Mouse (Mus musculus) layer of hippocampus, adult 11-12 months (tissue): ENCODE measurements around the gene Clic6.
A peak's percentile ranks its signal among the peaks of the same experiment; 100 is the strongest.

Source experiments
- DNase-seq: peaks from one replicate; pipeline ENCODE4 v3.0.0; 2022; ENCODE audit warnings: low spot score

Clic6 gene

DNA sequence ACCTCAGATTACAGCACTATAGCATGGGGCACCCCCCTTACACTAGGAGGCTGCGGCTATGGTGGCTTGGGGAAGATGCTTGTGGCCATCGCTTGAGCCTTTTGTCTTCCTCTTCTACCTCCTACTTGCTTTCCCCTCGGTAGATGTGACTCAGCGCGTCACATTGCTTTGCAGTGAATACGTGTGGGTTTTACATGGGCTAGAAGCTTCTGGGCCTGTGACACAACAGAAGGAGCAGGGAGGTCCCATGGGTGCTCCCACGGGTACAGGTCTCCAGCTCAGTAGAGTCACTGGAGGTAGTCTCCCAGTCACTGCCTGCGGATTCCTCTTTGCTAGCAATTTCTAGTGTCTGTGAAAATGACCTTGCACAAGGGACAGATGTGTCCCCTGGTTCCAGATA lies 39.1 kb downstream of the Clic6 start:
- DNase-seq: no peak

DNA sequence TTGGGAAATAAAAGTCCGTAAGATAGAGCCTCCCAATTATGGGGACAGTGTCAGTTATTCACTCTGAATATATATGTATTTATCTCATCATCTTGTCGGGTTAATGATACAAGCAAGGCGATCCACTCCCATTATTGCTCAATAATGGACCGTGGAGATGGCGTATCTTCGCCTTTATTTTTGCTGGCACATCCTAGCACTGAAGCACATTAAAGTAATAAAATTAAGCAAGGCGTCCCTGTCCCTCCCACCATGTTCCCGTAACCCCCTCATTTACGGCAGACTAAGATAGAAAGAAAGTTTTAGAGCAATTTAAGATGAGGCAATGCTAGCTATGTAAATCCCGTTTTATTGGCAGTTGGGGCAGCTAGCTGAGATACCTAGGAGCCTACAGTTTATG lies 40.4 kb downstream of the Clic6 start:
- DNase-seq: no peak

- no peak for DNase-seq
Observed at GRCm38 (mm10) chr16:92535258-92535657, 49.7 kb downstream of the Clic6 start.

DNA sequence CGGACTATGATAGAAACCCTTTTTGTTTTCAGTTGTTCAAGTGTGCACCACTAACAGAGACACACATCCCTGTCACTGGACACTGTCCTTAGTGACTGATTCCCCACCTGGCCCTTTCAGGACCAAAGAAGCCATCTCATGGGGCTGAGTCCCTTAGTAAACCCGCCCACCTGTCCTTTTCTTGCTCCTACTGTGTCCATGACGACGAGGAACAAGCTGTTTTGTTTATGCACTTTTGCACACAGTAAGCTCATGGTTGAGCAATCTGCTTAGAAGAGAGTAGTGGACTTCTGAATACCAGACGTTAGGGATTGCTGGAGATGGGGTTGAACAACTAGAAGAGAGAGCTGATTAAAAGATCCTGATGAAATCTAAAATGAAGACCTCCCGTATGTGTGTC lies 52.8 kb downstream of the Clic6 start:
- no peak for DNase-seq

GRCm38 (mm10) chr16:92544264-92544663 lies 58.7 kb downstream of the Clic6 start:
- DNase-seq: peak; percentile 22

GRCm38 (mm10) chr16:92548651-92549050 lies 63.1 kb downstream of the Clic6 start:
- no peak for DNase-seq

DNA sequence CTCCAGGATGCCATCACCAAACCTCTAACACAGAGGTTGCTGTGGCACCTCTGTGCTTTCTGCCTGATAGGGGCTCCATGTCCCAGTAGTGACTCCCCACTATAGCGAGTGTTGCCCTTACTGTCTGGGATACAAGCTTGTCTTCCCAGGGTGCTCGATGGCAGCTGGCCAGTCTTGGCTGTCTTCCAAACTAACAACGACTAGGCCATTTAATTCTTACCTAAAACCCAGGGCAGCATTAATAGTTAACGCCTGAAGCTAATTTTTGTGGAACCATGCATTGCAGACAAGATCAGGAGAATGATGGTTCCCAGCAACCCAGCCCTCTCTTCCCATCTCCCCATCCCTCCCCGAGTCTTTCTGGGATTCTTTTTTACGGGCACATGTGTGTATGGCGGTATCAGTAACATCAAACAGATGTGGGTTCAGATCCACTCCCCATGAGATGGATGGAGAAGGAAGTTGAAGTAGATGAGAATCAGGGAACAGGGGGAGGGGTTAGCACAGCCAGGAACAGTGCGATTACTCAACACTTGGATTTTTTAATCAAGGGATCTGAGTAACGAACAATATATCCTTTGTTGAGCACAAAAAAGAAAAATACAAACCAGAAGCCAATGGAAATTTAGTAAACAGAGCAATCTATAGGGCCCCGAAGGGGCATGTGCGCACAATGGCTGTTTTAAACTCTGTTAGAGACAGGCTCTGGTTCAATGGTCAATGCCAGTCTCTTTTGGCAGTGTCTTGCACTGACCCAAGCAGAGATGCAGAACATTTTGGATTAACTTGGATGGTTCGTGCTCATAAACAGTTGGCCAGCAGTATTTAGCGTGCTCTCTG lies 66.0 kb downstream of the Clic6 start:
- DNase-seq: no peak

- DNase-seq: no peak
Observed at GRCm38 (mm10) chr16:92552106-92552382, 66.5 kb downstream of the Clic6 start.

- no peak for DNase-seq
Observed at GRCm38 (mm10) chr16:92552858-92553257, 67.3 kb downstream of the Clic6 start.

- DNase-seq: no peak
Observed at GRCm38 (mm10) chr16:92555051-92555450, 69.5 kb downstream of the Clic6 start.

- DNase-seq: peak; percentile 11
Observed at GRCm38 (mm10) chr16:92565291-92565690, 79.8 kb downstream of the Clic6 start.

DNA sequence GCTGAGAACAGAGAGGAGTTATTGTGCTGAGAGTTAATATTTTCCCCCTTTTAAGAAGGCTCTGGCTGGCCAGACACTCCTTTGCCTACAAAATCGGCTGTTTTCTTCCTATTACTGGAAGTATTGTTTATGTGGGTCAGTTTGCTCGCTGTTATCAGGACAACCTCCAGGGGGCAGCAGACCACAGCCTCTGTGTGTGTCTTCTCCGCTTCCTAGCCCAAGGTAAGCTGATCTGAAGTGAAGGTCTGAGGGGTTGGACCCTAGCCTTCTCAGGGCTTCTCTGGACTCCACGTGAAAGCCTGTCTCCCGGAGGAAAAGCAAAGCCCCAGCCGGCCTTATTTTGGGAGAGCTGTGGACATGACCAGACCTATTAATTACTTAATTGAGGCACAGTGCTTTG lies 80.2 kb downstream of the Clic6 start:
- peak; percentile 90 for DNase-seq

DNA sequence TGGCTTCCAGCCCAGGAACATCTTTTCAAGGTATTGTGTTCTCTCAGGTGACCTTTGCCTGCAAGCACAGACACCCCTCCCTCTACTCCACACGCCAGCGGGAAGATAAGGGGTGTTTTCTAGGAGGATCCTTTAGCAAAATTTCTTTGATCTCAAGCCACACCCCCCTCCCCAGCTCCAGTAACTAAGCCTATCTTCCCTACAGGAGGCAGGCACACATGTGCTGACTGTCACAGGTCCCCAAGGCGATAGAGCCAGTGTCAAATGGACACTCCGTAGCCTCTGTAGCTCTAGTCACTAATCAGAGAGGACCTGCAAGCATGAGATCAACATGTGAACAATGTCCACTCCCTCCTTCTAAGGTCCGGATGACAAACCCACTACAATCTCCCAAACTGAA lies 80.6 kb downstream of the Clic6 start:
- DNase-seq: no peak

DNA sequence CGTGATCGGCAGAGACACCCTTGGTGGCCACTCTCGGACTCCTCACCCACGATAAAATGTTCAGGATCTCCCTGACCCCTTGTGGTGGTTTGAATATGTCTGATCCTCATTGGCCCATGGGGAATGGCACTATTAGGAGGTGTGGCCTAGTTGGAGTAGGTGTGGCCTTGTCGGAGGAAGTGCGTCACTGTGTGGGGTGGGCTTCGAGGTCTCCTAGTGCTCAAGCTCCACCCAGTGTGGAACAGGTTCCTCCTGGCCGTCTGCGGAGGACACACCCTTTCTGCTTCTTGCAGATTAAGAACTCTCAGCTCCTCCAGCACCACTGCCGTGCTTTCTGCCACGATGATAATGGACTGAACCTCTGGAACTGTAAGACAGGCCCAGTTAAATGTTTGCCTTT lies 85.7 kb downstream of the Clic6 start:
- no peak for DNase-seq

DNA sequence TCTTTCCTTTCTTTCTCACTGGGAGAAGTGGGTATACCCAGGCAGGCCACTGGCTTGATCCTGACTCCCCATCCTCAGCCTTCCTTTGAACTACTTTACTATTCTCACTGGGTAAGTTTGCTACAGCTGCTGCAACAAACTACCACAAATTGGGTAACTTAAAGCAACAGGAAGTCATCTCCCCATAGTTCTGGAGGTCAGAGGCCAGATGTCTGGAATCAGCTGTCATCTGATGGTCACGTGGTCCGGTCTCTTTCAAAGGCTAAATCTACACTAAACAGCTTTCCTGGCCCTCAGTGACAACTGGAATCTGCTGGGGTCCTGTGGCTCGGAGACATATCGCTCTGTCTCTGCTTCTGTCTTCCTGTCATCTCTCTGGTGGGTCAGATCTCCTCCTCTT lies 87.7 kb downstream of the Clic6 start:
- DNase-seq: peak; percentile 8

- no peak for DNase-seq
Observed at GRCm38 (mm10) chr16:92575792-92576191, 90.3 kb downstream of the Clic6 start.

DNA sequence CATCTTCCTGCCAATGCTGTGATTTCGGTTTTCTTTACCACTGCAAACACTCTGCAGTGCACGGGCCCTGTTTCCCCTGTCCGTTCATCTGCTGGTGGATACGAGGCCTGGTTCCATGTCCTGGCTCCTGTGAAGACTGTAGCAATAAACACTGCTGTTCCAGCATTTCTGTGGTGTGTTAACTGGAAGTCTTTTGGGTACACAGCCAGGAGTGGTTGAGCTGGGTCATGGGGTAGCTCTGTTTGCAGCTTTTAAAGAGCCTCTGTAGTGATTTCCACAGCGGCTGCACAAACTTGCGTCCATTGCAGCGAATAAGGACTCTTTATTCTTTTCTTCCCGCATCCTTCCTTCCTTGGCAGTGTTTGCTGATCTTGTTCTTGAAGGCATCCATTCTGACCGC lies 91.8 kb downstream of the Clic6 start:
- no peak for DNase-seq

GRCm38 (mm10) chr16:92578915-92579653 lies 93.5 kb downstream of the Clic6 start:
- no peak for DNase-seq

DNA sequence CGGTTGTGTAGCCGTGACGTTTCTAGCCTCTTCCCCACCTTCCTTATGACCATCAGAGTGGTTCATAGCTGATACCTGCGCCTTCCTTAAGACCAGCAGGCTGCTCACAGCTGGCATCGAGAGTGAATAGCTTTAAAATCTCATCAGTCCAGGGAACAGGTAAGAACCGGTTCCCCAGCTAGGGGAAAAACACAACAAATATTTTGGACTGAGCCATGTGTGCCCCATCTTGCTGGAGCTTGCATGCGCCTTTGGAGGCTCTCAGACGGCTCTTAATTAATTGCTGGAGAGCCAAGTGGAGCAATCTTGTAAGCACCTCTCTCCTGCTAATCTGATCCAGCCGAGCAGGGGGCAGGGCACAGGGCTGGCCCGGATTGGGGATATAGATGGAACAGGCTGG lies 95.4 kb downstream of the Clic6 start:
- no peak for DNase-seq

- no peak for DNase-seq
Observed at GRCm38 (mm10) chr16:92581767-92582166, 96.2 kb downstream of the Clic6 start.

GRCm38 (mm10) chr16:92587836-92588235 lies 102.3 kb downstream of the Clic6 start:
- DNase-seq: no peak
